Mouse (Mus musculus) gastrocnemius, postnatal 36 days (tissue): Measurements from ENCODE around the gene Arl5b. TPM values are rescaled to one million over a fixed set of nuclear protein-coding genes. Genes with fewer than 3 reads are reported as not detected.

Experiments
- DNase-seq, 2 experiments: peaks; one replicate each; pipeline ENCODE4 v3.0.0; 2022
- intact Hi-C: fragments of 180-260 bp; cut with DNase I; formaldehyde crosslinking; loops from one replicate; pipeline ENCODE4 v1.15.1; 2025
- total RNA-seq, 2 experiments: library from RNA; stranded (reverse); gene quantifications; 2 replicates each; pipeline ENCODE4 v1.2.3; 2021

The Arl5b gene
- total RNA-seq, 2 experiments from 2014 or later = 15.7 to 22.4 TPM

- intact Hi-C loops = no loop called here
- no peak for DNase-seq
Observed at GRCm38 (mm10) chr2:15111808-15112440, 62.7 kb downstream of the Arl5b start.

GRCm38 (mm10) chr2:15112741-15113140 is 63.5 kb downstream of the Arl5b start:
- intact Hi-C loops = no loop called here
- DNase-seq = no peak

GRCm38 (mm10) chr2:15121217-15121680 is 72.1 kb downstream of the Arl5b start:
- no peak for DNase-seq
- intact Hi-C loops = no loop called here

Other genes starting within 250 kb of the Arl5b start
- 1 to 10 TPM; 2.2 to 3.0 TPM for gene Nsun6, start 5.7 kb downstream of the Arl5b start, total RNA-seq